Mouse (Mus musculus) liver, adult 2 months (tissue): ENCODE results near the gene Gdf11. TPM values are rescaled to one million over a fixed set of nuclear protein-coding genes. Genes with fewer than 3 reads are reported as not detected.

Experiments
- DNase-seq: peaks from one replicate; pipeline ENCODE4 v3.0.0-alpha.2; 2011; ENCODE audit warnings: low read depth, low spot score; ENCODE audit errors: extremely low read depth
- H3K27ac ChIP-seq: fragments of 200-500 bp; replicated peaks from 2 replicates; pipeline ENCODE4 v1.5.1; 2012; ENCODE audit warnings: low read depth, mild to moderate bottlenecking, control low read depth, inconsistent platforms, low read length; ENCODE audit not compliant: insufficient read depth
- H3K27me3 ChIP-seq: fragments of 200-500 bp; 2 replicates; pipeline ENCODE4 v1.6.1; 2012; ENCODE audit warnings: mild to moderate bottlenecking, moderate library complexity, low read length, inconsistent platforms; ENCODE audit not compliant: control insufficient read depth, insufficient read depth
- H3K36me3 ChIP-seq: fragments of 200-500 bp; 2 replicates; pipeline ENCODE4 v1.6.1; 2012; ENCODE audit warnings: low read length, inconsistent platforms; ENCODE audit not compliant: control insufficient read depth, insufficient read depth
- H3K4me1 ChIP-seq: fragments of 200-500 bp; 2 replicates; pipeline ENCODE4 v1.6.1; 2011; ENCODE audit warnings: low read length; ENCODE audit not compliant: control insufficient read depth, insufficient read depth
- H3K4me3 ChIP-seq: fragments of 200-500 bp; 2 replicates; pipeline ENCODE4 v1.5.1; 2011; ENCODE audit warnings: low read depth, mild to moderate bottlenecking, control low read depth, low read length, moderate library complexity; ENCODE audit not compliant: insufficient read depth
- H3K79me2 ChIP-seq: fragments of 200-500 bp; 2 replicates; pipeline ENCODE4 v1.6.1; 2012; ENCODE audit warnings: inconsistent platforms, mild to moderate bottlenecking, low read length, moderate library complexity; ENCODE audit not compliant: control insufficient read depth, insufficient read depth
- H3K9ac ChIP-seq: fragments of 200-500 bp; 2 replicates; pipeline ENCODE4 v1.6.1; 2012; ENCODE audit warnings: low read depth, mild to moderate bottlenecking, control low read depth, inconsistent platforms, low read length
- CTCF ChIP-seq: fragments of 200-500 bp; IDR thresholded peaks from 2 replicates; pipeline ENCODE4 v1.5.1; 2011; ENCODE audit warnings: low read depth, low read length, control low read depth
- POLR2A ChIP-seq: fragments of 200-500 bp; IDR thresholded peaks from 2 replicates; pipeline ENCODE4 v1.6.1; 2011; ENCODE audit warnings: low read length, control low read depth; ENCODE audit not compliant: insufficient read depth; ENCODE audit errors: extremely low read depth
- WGBS: fragments of 180-500 bp; shearing (Covaris S2); methylation state at CpG from one replicate; pipeline ENCODE4 v1.1.7; 2018; 5-methylcytosine and 5-hydroxymethylcytosine counted together
- polyA plus RNA-seq: library from polyadenylated mRNA; depleted of rRNA; stranded (reverse); fragments of >200 nt; gene quantifications from 2 replicates; pipeline ENCODE4 v1.2.3, GENCODE M21; 2012
- total RNA-seq: library from RNA; depleted of rRNA; stranded (reverse); fragments of >200 nt; gene quantifications from 2 replicates; pipeline ENCODE4 v1.2.3, GENCODE M21; 2014

Gdf11 gene
- total and polyA plus RNA-seq, 2 experiments, result 0.05 to 0.09 TPM

- Histone ChIP-seq H3K27ac (no peak overlapping the region), H3K27me3 (peaks cover 9% of the 10 kb centered on the region; the same call in 1 of the 2 replicates), H3K9ac (no peak overlapping the region), H3K4me3 (no peak overlapping the region), H3K36me3 (no peaks in the 10 kb centered on the region), H3K79me2 (no peaks in the 10 kb centered on the region), H3K4me1 (peaks cover 4% of the 10 kb centered on the region; the same call in 1 of the 2 replicates)
- TF ChIP-seq POLR2A (no peak), CTCF (no peak)
- WGBS, result 95% methylated on average over 1 of the region's 2 CpGs
- no peak for DNase-seq
Measured at GRCm38 (mm10) chr10:128889846-128890245, 1.7 kb downstream of the Gdf11 start.

DNA sequence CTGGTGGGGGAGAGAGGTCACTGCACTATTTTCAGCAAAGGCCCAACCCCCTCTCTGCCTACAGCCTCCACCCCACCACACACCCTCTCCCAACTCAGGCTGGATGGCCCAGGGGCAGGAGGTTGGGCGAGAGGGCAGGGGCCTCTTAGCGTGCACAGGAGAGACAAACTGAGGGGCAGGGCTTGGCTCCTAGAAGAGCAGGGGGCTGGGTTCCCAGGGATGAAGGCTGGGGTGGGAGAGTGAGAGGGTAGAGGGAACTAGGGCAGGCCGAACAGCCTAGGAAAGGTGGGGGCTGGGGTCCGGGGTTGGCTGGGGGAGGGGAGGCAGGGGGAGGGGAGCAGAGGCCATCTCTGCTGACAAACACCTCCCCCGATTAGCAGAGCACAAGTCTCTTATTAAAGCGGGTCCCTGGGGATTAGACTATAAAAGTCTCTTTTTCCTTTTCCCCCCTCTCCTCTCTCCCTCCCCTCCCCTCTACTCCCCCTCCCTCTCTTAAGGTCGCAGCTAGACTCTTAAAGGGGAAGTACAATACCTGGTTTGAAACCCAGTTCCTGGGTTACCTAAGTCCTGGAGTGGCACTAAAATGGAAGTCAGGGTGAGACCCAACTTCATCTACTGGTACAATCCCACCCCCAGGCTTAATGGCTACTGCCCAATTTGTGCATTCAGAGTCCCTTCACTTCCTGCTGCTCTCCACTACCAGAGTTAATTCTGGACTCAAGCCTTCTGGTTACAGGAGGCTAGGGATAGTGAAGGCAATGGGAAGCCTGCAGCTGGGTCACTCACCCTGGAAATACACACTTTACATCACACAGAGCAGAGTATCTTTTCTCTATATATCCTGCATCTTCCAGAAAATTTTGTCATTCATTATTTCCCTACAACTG lies 2.3 kb downstream of the Gdf11 start:
- H3K27me3 ChIP-seq, result peaks cover 9% of the 10 kb centered on the region; the same call in 1 of the 2 replicates
- no peak for DNase-seq
- no peak overlapping the region for H3K9ac ChIP-seq
- H3K79me2 ChIP-seq, result no peaks in the 10 kb centered on the region
- no peaks in the 10 kb centered on the region for H3K36me3 ChIP-seq
- H3K27ac ChIP-seq, result no peak overlapping the region
- no peak overlapping the region for H3K4me3 ChIP-seq
- TF ChIP-seq CTCF (no peak), POLR2A (no peak)
- WGBS, result 9% methylated on average over 7 of the region's 7 CpGs
- H3K4me1 ChIP-seq, result peaks cover 4% of the 10 kb centered on the region; the same call in 1 of the 2 replicates

DNA sequence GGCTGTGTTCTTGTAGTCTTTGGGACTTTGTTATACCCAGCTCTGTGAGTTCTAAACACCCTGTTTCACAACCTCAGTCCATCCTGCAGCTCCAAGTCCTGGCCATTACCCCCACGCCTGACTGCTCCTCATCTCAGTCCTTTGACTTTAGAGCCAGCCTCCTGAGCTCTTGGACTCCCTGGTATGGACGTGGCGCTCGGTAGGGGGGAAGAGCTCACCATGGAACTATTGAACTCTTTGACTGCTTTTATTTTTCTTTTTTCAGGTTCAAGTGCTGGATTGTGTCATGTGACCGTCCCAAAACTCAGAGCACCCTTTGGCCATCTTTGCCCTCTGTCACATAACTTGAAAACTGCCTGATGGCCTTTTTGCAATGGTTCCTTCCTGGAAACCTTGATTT lies 9.5 kb downstream of the Gdf11 start:
- TF ChIP-seq CTCF (no peak), POLR2A (no peak)
- Histone ChIP-seq H3K4me3 (no peak overlapping the region), H3K27ac (no peak overlapping the region), H3K4me1 (no peaks in the 10 kb centered on the region), H3K79me2 (no peaks in the 10 kb centered on the region), H3K27me3 (no peaks in the 10 kb centered on the region), H3K36me3 (peaks cover 11% of the 10 kb centered on the region), H3K9ac (no peak overlapping the region)
- 90% methylated on average over 5 of the region's 5 CpGs for WGBS
- DNase-seq, result no peak

GRCm38 (mm10) chr10:128878811-128879210 lies 12.7 kb downstream of the Gdf11 start:
- H3K36me3 ChIP-seq, result peaks cover 27% of the 10 kb centered on the region

DNA sequence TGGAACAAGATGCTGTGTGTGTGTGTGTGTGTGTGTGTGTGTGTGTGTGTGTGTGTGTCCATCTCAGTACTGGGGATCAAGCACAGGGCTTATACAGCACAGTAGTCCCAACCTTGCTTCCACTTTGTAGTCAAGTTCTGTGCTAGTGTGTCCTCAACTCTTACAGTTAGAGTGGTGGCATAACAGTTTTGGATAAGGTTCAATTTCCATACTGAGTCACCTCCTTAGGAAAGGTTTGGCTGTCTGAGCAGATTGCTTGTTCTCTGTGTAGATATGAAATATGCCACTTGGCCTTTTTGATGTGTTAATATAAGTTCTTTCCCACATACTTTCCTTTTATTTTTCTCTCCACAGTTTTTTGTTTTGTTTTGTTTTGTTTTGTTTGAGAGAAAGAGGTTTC lies 13.2 kb downstream of the Gdf11 start:
- Histone ChIP-seq H3K27me3 (no peaks in the 10 kb centered on the region), H3K36me3 (peaks cover 32% of the 10 kb centered on the region), H3K4me3 (no peak overlapping the region), H3K4me1 (no peaks in the 10 kb centered on the region), H3K79me2 (no peaks in the 10 kb centered on the region), H3K27ac (no peak overlapping the region), H3K9ac (no peak overlapping the region)
- TF ChIP-seq CTCF, result no peak
- no peak for TF ChIP-seq POLR2A
- no peak for DNase-seq

More at GRCm38 (mm10) chr10:128878811-128879210, 12.7 kb downstream of the Gdf11 start:
- no peak overlapping the region for H3K27ac ChIP-seq
- TF ChIP-seq POLR2A, result no peak
- TF ChIP-seq CTCF, result no peak
- H3K4me1 ChIP-seq, result no peaks in the 10 kb centered on the region
- H3K4me3 ChIP-seq, result no peak overlapping the region
- no peak for DNase-seq
- no peaks in the 10 kb centered on the region for H3K27me3 ChIP-seq
- WGBS, result 94% methylated on average over 2 of the region's 2 CpGs
- H3K79me2 ChIP-seq, result no peaks in the 10 kb centered on the region
- H3K9ac ChIP-seq, result no peak overlapping the region

- DNase-seq, result peak; percentile 62
- 39% methylated on average over 3 of the region's 3 CpGs for WGBS
- TF ChIP-seq POLR2A, result no peak
- no peak for TF ChIP-seq CTCF
Measured at GRCm38 (mm10) chr10:128870341-128870740, 21.2 kb downstream of the Gdf11 start.

More at GRCm38 (mm10) chr10:128870341-128870740, 21.2 kb downstream of the Gdf11 start:
- Histone ChIP-seq H3K4me3 (no peak overlapping the region), H3K27me3 (no peaks in the 10 kb centered on the region), H3K4me1 (no peaks in the 10 kb centered on the region), H3K27ac (no peak overlapping the region), H3K9ac (no peak overlapping the region), H3K36me3 (peaks cover 53% of the 10 kb centered on the region), H3K79me2 (no peaks in the 10 kb centered on the region)
